Mouse (Mus musculus): ENCODE measurements around the gene Zbtb16.

- TF ChIP-seq CTCF (conservative IDR thresholded peaks at IDR 0.05; ENCODE audit: low read length) (no peak), POU5F1 (IDR thresholded peaks at IDR 0.05; ENCODE audit: borderline replicate concordance, low read length) (no peak)
Observed at GRCm38 (mm10) chr9:48861481-48861880, 25.5 kb upstream of the Zbtb16 start.
